ENCODE assay signal across 18 mouse cellular contexts in genomic region chr19:58839806-58840205, GRCm38 (mm10). TPM values are rescaled to one million over a fixed set of nuclear protein-coding genes. Genes with fewer than 3 reads are reported as not detected.
DNase-seq lines count a peak whose midpoint lies in the region; ATAC-seq and TF ChIP-seq lines count a peak whose summit lies in the region.
"Had no signal": no experiment of that assay in that cellular context is flagged by ENCODE, and none has a peak within 500 bp of the region (broad histone marks: within the 10 kb centered on the region; RNA-seq: fewer than 3 reads in every experiment).

No protein-coding gene starts in this region.

- intact Hi-C loops in gastrocnemius, adult 2 months (cut with DNase I) = no loop called here
- intact Hi-C loops in gastrocnemius, postnatal 14 days (cut with DNase I; ENCODE audit: low total_unique reads) = no loop called here

- no peaks in the 10 kb centered on the region for H3K36me3 ChIP-seq in kidney, embryonic 14.5 days (ENCODE audit: control insufficient read depth, insufficient read depth, low read length)

- DNase-seq in gastrocnemius, adult 2 months = no peak
- no peak for DNase-seq in gastrocnemius, postnatal 14 days
- peak; percentile 52 for DNase-seq in kidney, adult 11 months
- DNase-seq in NIH3T3 (ENCODE audit: low read depth) = peak; percentile 30
- peak; percentile 65 for DNase-seq in kidney, adult 9 months
- no peak for DNase-seq in left cerebral cortex, adult 18-20 months (ENCODE audit: low spot score in 2 of 2)
- DNase-seq: cerebellum, adult 2 months; thymus, postnatal 4 days had no signal

- no peak for ATAC-seq in kidney, embryonic 14.5 days (ENCODE audit: low FRiP score, low TSS enrichment)
- ATAC-seq in inflammation-experienced regulatory T-cells, adult 6 months = no peak
- ATAC-seq: CD4-positive, CD25-positive, alpha-beta regulatory T cell, adult 4 months; intestine, postnatal 0 days had no signal

- H3K4me1 ChIP-seq in kidney, embryonic 14.5 days (ENCODE audit: control insufficient read depth, insufficient read depth, low read length) = peaks cover 3% of the 10 kb centered on the region; the same call in 1 of the 2 replicates

- WGBS in kidney, embryonic 14.5 days = 81% methylated on average over 4 of the region's 4 CpGs

- TF ChIP-seq CTCF in gastrocnemius, adult 2 months (IDR thresholded peaks at IDR 0.05) = no peak

- H3K4me2 ChIP-seq in kidney, embryonic 14.5 days (replicated peaks; ENCODE audit: low read depth, low read length) = no peak overlapping the region
- H3K4me2 ChIP-seq: liver, embryonic 11.5 days had no signal

- H3K9ac ChIP-seq in kidney, embryonic 14.5 days (ENCODE audit: low read depth, low read length) = no peak overlapping the region

- peak overlapping the region; percentile 24; the same call in 1 of the 2 replicates for H3K27ac ChIP-seq in gastrocnemius, adult 2 months
- H3K27ac ChIP-seq in kidney, embryonic 14.5 days (ENCODE audit: low read depth, low read length) = no peak overlapping the region

- no peaks in the 10 kb centered on the region for H3K27me3 ChIP-seq in kidney, embryonic 14.5 days (ENCODE audit: control insufficient read depth, insufficient read depth, low read length)

- H3K4me3 ChIP-seq in gastrocnemius, adult 2 months = no peak overlapping the region
- no peak overlapping the region for H3K4me3 ChIP-seq in kidney, embryonic 14.5 days (ENCODE audit: low read length)

- H3K9me3 ChIP-seq in kidney, embryonic 14.5 days (ENCODE audit: control insufficient read depth, low read length) = no peaks in the 10 kb centered on the region

RNA-seq across cellular contexts. Expression of gene 1700019N19Rik, which starts 45.5 kb away (rescaled TPM):
- not detected for total RNA-seq in gastrocnemius, adult 2 months (2021)
- total RNA-seq in gastrocnemius, postnatal 14 days (2021) = not detected
- polyA plus RNA-seq in kidney, embryonic 14.5 days (2014; fragmentation: Nextera tagmentation; extraction: Ambion mirVana) = not detected in 2 replicates
- total RNA-seq in left cerebral cortex, adult 18-20 months (2021) = under 1 TPM in 1 of 2 experiments, not detected in 1; 0.84 TPM
- polyA plus RNA-seq in inflammation-experienced regulatory T-cells, adult 6 months (2017; shearing (Covaris generic)) = not detected
- total RNA-seq: gastrocnemius, postnatal 4 days; left cerebral cortex, postnatal 10 days; megakaryocyte, adult 5-6 weeks had no signal
- polyA plus RNA-seq: CD4-positive, CD25-positive, alpha-beta regulatory T cell, adult 4 months; cerebellum, adult 2 months; forebrain, embryonic 14.5 days; intestine, postnatal 0 days; stomach, embryonic 14.5 days had no signal

Comparison
In these comparisons a context has a peak if more than half of its experiments do, and no peak if none do; other contexts are left out.
1. DNase-seq: peak in kidney, adult 11 months (single experiment), NIH3T3 (single experiment) and kidney, adult 9 months (single experiment); none in gastrocnemius, adult 2 months (single experiment), gastrocnemius, postnatal 14 days (single experiment) and left cerebral cortex, adult 18-20 months (0 of 2).